Mouse (Mus musculus): ENCODE measurements at regions not wholly inside any gene's neighbourhood (a gene's known extent, or its start where the extent isn't known, plus 50 kb on each side); places are given as distances from the start of the nearest gene placed in this dataset.
"Not testable (repeated sequence)": the region's sequence is repeated elsewhere in the genome, so short reads cannot be mapped to it uniquely, and the experiment has no call there.

- Histone ChIP-seq H3K4me1 (replicated peaks) (no peaks in the 10 kb centered on the region), H3K4me2 (no peak overlapping the region), H3K9me3 (replicated peaks) (no peaks in the 10 kb centered on the region), H3K27me3 (no peaks in the 10 kb centered on the region), H3K27ac (replicated peaks) (no peak overlapping the region), H3K9ac (no peak overlapping the region), H3K4me3 (replicated peaks) (no peak overlapping the region), H3K36me3 (replicated peaks) (no peaks in the 10 kb centered on the region)
- no peak for ATAC-seq (ENCODE audit: insufficient read depth)
- 53% methylated on average over 2 of the region's 2 CpGs for WGBS (ENCODE audit: insufficient replicate concordance)
These were observed 216.8 kb upstream of the Irak1bp1 start for GRCm38 (mm10) chr9:82612526-82612925.

GRCm38 (mm10) chr9:82632411-82632810 lies 196.9 kb upstream of the Irak1bp1 start:
- H3K27ac ChIP-seq (replicated peaks): no peak overlapping the region
- no peak overlapping the region for H3K4me2 ChIP-seq
- H3K4me3 ChIP-seq (replicated peaks): no peak overlapping the region
- no peak overlapping the region for H3K9ac ChIP-seq
- H3K9me3 ChIP-seq (replicated peaks): no peaks in the 10 kb centered on the region
- no peaks in the 10 kb centered on the region for H3K4me1 ChIP-seq (replicated peaks)
- H3K27me3 ChIP-seq: no peaks in the 10 kb centered on the region
- H3K36me3 ChIP-seq (replicated peaks): no peaks in the 10 kb centered on the region
- WGBS (ENCODE audit: insufficient replicate concordance): 53% methylated on average over 3 of the region's 3 CpGs
- no peak for ATAC-seq (ENCODE audit: insufficient read depth)

- Histone ChIP-seq H3K4me2 (no peak overlapping the region), H3K9ac (no peak overlapping the region), H3K27me3 (no peaks in the 10 kb centered on the region), H3K4me3 (replicated peaks) (no peak overlapping the region), H3K4me1 (replicated peaks) (no peaks in the 10 kb centered on the region), H3K27ac (replicated peaks) (no peak overlapping the region), H3K36me3 (replicated peaks) (no peaks in the 10 kb centered on the region), H3K9me3 (replicated peaks) (no peaks in the 10 kb centered on the region)
- no peak for ATAC-seq (ENCODE audit: insufficient read depth)
- 47% methylated on average over 2 of the region's 2 CpGs for WGBS (ENCODE audit: insufficient replicate concordance)
These were observed 189.1 kb upstream of the Irak1bp1 start for GRCm38 (mm10) chr9:82640277-82640676.

GRCm38 (mm10) chr9:82643900-82644299 lies 185.4 kb upstream of the Irak1bp1 start:
- no peaks in the 10 kb centered on the region for H3K9me3 ChIP-seq (replicated peaks)
- 14% methylated on average over 1 of the region's 1 CpGs for WGBS (ENCODE audit: insufficient replicate concordance)

GRCm38 (mm10) chr9:82655511-82655910 lies 173.8 kb upstream of the Irak1bp1 start:
- not testable (repeated sequence) for H3K9ac ChIP-seq; H3K27ac ChIP-seq (replicated peaks); H3K4me1 ChIP-seq (replicated peaks); H3K27me3 ChIP-seq; H3K9me3 ChIP-seq (replicated peaks); H3K36me3 ChIP-seq (replicated peaks); H3K4me3 ChIP-seq (replicated peaks); H3K4me2 ChIP-seq; ATAC-seq (ENCODE audit: insufficient read depth)
- WGBS (ENCODE audit: insufficient replicate concordance): 7% methylated on average over 1 of the region's 1 CpGs

More at GRCm38 (mm10) chr9:82643900-82644299, 185.4 kb upstream of the Irak1bp1 start:
- H3K4me2 ChIP-seq: no peak overlapping the region
- no peaks in the 10 kb centered on the region for H3K36me3 ChIP-seq (replicated peaks)
- no peak for ATAC-seq (ENCODE audit: insufficient read depth)
- H3K9ac ChIP-seq: no peak overlapping the region
- no peak overlapping the region for H3K4me3 ChIP-seq (replicated peaks)
- no peak overlapping the region for H3K27ac ChIP-seq (replicated peaks)
- H3K4me1 ChIP-seq (replicated peaks): no peaks in the 10 kb centered on the region
- H3K27me3 ChIP-seq: no peaks in the 10 kb centered on the region

GRCm38 (mm10) chr9:82682196-82682595 lies 147.1 kb upstream of the Irak1bp1 start:
- 72% methylated on average over 1 of the region's 1 CpGs for WGBS (ENCODE audit: insufficient replicate concordance)
- ATAC-seq (ENCODE audit: insufficient read depth): no peak

GRCm38 (mm10) chr9:82709411-82709983 lies 119.8 kb upstream of the Irak1bp1 start:
- Histone ChIP-seq H3K9me3 (replicated peaks) (no peaks in the 10 kb centered on the region), H3K4me2 (no peak overlapping the region), H3K27me3 (no peaks in the 10 kb centered on the region), H3K4me1 (replicated peaks) (no peaks in the 10 kb centered on the region), H3K36me3 (replicated peaks) (no peaks in the 10 kb centered on the region), H3K9ac (no peak overlapping the region), H3K4me3 (replicated peaks) (no peak overlapping the region), H3K27ac (replicated peaks) (no peak overlapping the region)
- no peak for ATAC-seq (ENCODE audit: insufficient read depth)
- WGBS (ENCODE audit: insufficient replicate concordance): 44% methylated on average over 2 of the region's 2 CpGs

More at GRCm38 (mm10) chr9:82682196-82682595, 147.1 kb upstream of the Irak1bp1 start:
- H3K9ac ChIP-seq: no peak overlapping the region
- no peak overlapping the region for H3K27ac ChIP-seq (replicated peaks)
- no peak overlapping the region for H3K4me2 ChIP-seq
- no peak overlapping the region for H3K4me3 ChIP-seq (replicated peaks)
- no peaks in the 10 kb centered on the region for H3K27me3 ChIP-seq
- no peaks in the 10 kb centered on the region for H3K4me1 ChIP-seq (replicated peaks)
- no peaks in the 10 kb centered on the region for H3K36me3 ChIP-seq (replicated peaks)
- no peaks in the 10 kb centered on the region for H3K9me3 ChIP-seq (replicated peaks)

GRCm38 (mm10) chr9:82709991-82710593 lies 119.2 kb upstream of the Irak1bp1 start:
- no peak overlapping the region for H3K4me2 ChIP-seq
- H3K4me3 ChIP-seq (replicated peaks): no peak overlapping the region
- ATAC-seq (ENCODE audit: insufficient read depth): no peak
- H3K9ac ChIP-seq: no peak overlapping the region
- H3K27ac ChIP-seq (replicated peaks): no peak overlapping the region
- 62% methylated on average over 12 of the region's 12 CpGs for WGBS (ENCODE audit: insufficient replicate concordance)
- no peaks in the 10 kb centered on the region for H3K4me1 ChIP-seq (replicated peaks)
- H3K9me3 ChIP-seq (replicated peaks): no peaks in the 10 kb centered on the region
- H3K36me3 ChIP-seq (replicated peaks): no peaks in the 10 kb centered on the region
- no peaks in the 10 kb centered on the region for H3K27me3 ChIP-seq

GRCm38 (mm10) chr9:82710945-82711516 lies 118.3 kb upstream of the Irak1bp1 start:
- no peak overlapping the region for H3K27ac ChIP-seq (replicated peaks)
- no peak overlapping the region for H3K4me3 ChIP-seq (replicated peaks)
- no peak for ATAC-seq (ENCODE audit: insufficient read depth)
- no peaks in the 10 kb centered on the region for H3K36me3 ChIP-seq (replicated peaks)
- no peaks in the 10 kb centered on the region for H3K9me3 ChIP-seq (replicated peaks)
- H3K4me1 ChIP-seq (replicated peaks): no peaks in the 10 kb centered on the region
- 49% methylated on average over 6 of the region's 6 CpGs for WGBS (ENCODE audit: insufficient replicate concordance)
- no peaks in the 10 kb centered on the region for H3K27me3 ChIP-seq
- no peak overlapping the region for H3K9ac ChIP-seq
- no peak overlapping the region for H3K4me2 ChIP-seq

GRCm38 (mm10) chr9:82712769-82713733 lies 116.3 kb upstream of the Irak1bp1 start:
- WGBS (ENCODE audit: insufficient replicate concordance): 24% methylated on average over 3 of the region's 3 CpGs
- H3K27me3 ChIP-seq: no peaks in the 10 kb centered on the region
- H3K27ac ChIP-seq (replicated peaks): no peak overlapping the region
- H3K4me3 ChIP-seq (replicated peaks): no peak overlapping the region
- peak; percentile 63 for ATAC-seq (ENCODE audit: insufficient read depth)
- H3K4me1 ChIP-seq (replicated peaks): no peaks in the 10 kb centered on the region
- H3K9ac ChIP-seq: no peak overlapping the region
- H3K36me3 ChIP-seq (replicated peaks): no peaks in the 10 kb centered on the region
- H3K4me2 ChIP-seq: no peak overlapping the region
- H3K9me3 ChIP-seq (replicated peaks): no peaks in the 10 kb centered on the region

- no peak overlapping the region for H3K27ac ChIP-seq (replicated peaks)
- WGBS (ENCODE audit: insufficient replicate concordance): 49% methylated on average over 3 of the region's 3 CpGs
- H3K9me3 ChIP-seq (replicated peaks): no peaks in the 10 kb centered on the region
- ATAC-seq (ENCODE audit: insufficient read depth): no peak
- no peaks in the 10 kb centered on the region for H3K36me3 ChIP-seq (replicated peaks)
- H3K4me1 ChIP-seq (replicated peaks): no peaks in the 10 kb centered on the region
- no peaks in the 10 kb centered on the region for H3K27me3 ChIP-seq
- no peak overlapping the region for H3K9ac ChIP-seq
- no peak overlapping the region for H3K4me3 ChIP-seq (replicated peaks)
- no peak overlapping the region for H3K4me2 ChIP-seq
These were observed 100.7 kb upstream of the Irak1bp1 start for GRCm38 (mm10) chr9:82728652-82729051.
